Mouse (Mus musculus) lung, embryonic 16.5 days (tissue): ENCODE measurements at regions not wholly inside any gene's neighbourhood (a gene's known extent, or its start where the extent isn't known, plus 50 kb on each side); places are given as distances from the start of the nearest gene placed in this dataset.

Experiments used
- ATAC-seq: fragments of 200-750 bp; cut with Nextera tagmentation; 2 replicates; pipeline ENCODE4 v1.8.0; 2017; ENCODE audit warnings: low read depth, mild to moderate bottlenecking, moderate library complexity
- H3K27ac ChIP-seq: fragments of 300-500 bp; sonication (generic); 2 replicates; pipeline ENCODE4 v1.5.1; 2014; ENCODE audit warnings: mild to moderate bottlenecking, control low read depth, low read length
- H3K27me3 ChIP-seq: fragments of 300-500 bp; sonication (generic); 2 replicates; pipeline ENCODE4 v1.6.1; 2014; ENCODE audit warnings: low read depth, low read length, mixed read lengths; ENCODE audit not compliant: control insufficient read depth, insufficient read depth
- H3K36me3 ChIP-seq: fragments of 300-500 bp; sonication (generic); 2 replicates; pipeline ENCODE4 v1.6.1; 2014; ENCODE audit warnings: low read length; ENCODE audit not compliant: control insufficient read depth, insufficient read depth
- H3K4me1 ChIP-seq: fragments of 300-500 bp; sonication (generic); replicated peaks from 2 replicates; pipeline ENCODE4 v1.6.1; 2014; ENCODE audit warnings: low read length, mixed read lengths; ENCODE audit not compliant: control insufficient read depth, insufficient read depth
- H3K4me2 ChIP-seq: fragments of 300-500 bp; sonication (generic); 2 replicates; pipeline ENCODE4 v1.6.1; 2014; ENCODE audit warnings: low read depth, low read length, control low read depth
- H3K4me3 ChIP-seq: fragments of 300-500 bp; sonication (generic); 2 replicates; pipeline ENCODE4 v1.5.1; 2014; ENCODE audit warnings: mild to moderate bottlenecking, low read length, control low read depth
- H3K9ac ChIP-seq: fragments of 300-500 bp; sonication (generic); 2 replicates; pipeline ENCODE4 v1.6.1; 2014; ENCODE audit warnings: low read length, control low read depth
- H3K9me3 ChIP-seq: fragments of 300-500 bp; sonication (generic); 2 replicates; pipeline ENCODE4 v1.6.1; 2016; ENCODE audit warnings: low read length; ENCODE audit not compliant: control insufficient read depth
- WGBS: fragments of 180-500 bp; shearing (Covaris S2); extraction: QIAGEN DNeasy Blood & Tissue Kit; methylation state at CpG from one replicate; pipeline ENCODE4 v1.1.7; 2014; 5-methylcytosine and 5-hydroxymethylcytosine counted together

GRCm38 (mm10) chr6:98872334-98872733, 529.8 kb upstream of the Gm765 start:
- Histone ChIP-seq H3K9ac (no peak overlapping the region), H3K27ac (no peak overlapping the region), H3K4me1 (no peaks in the 10 kb centered on the region), H3K36me3 (no peaks in the 10 kb centered on the region), H3K27me3 (no peaks in the 10 kb centered on the region), H3K4me3 (no peak overlapping the region), H3K4me2 (no peak overlapping the region), H3K9me3 (no peaks in the 10 kb centered on the region)
- no peak for ATAC-seq
- WGBS: 36% methylated on average over 3 of the region's 3 CpGs

GRCm38 (mm10) chr6:98869772-98870171, 527.2 kb upstream of the Gm765 start:
- H3K9me3 ChIP-seq: no peaks in the 10 kb centered on the region

GRCm38 (mm10) chr6:98864306-98864705, 521.8 kb upstream of the Gm765 start:
- Histone ChIP-seq H3K9ac (no peak overlapping the region), H3K9me3 (no peaks in the 10 kb centered on the region), H3K27ac (no peak overlapping the region), H3K4me1 (0 out of 2 replicates have a peak, but pooled peaks cover 4% of the 10 kb centered on the region), H3K4me2 (no peak overlapping the region), H3K27me3 (no peaks in the 10 kb centered on the region), H3K36me3 (no peaks in the 10 kb centered on the region), H3K4me3 (no peak overlapping the region)
- no peak for ATAC-seq
- WGBS: 40% methylated on average over 2 of the region's 2 CpGs

More at GRCm38 (mm10) chr6:98869772-98870171, 527.2 kb upstream of the Gm765 start:
- Histone ChIP-seq H3K4me2 (no peak overlapping the region), H3K36me3 (no peaks in the 10 kb centered on the region), H3K9ac (no peak overlapping the region), H3K4me3 (no peak overlapping the region), H3K27me3 (no peaks in the 10 kb centered on the region), H3K27ac (no peak overlapping the region), H3K4me1 (no peaks in the 10 kb centered on the region)
- no peak for ATAC-seq
- WGBS: 56% methylated on average over 6 of the region's 6 CpGs

- no peaks in the 10 kb centered on the region for H3K27me3 ChIP-seq
- no peak for ATAC-seq
- no peaks in the 10 kb centered on the region for H3K9me3 ChIP-seq
- H3K4me1 ChIP-seq: no peaks in the 10 kb centered on the region
- H3K36me3 ChIP-seq: no peaks in the 10 kb centered on the region
- no peak overlapping the region for H3K4me3 ChIP-seq
- H3K4me2 ChIP-seq: no peak overlapping the region
- WGBS: 76% methylated on average over 1 of the region's 1 CpGs
- no peak overlapping the region for H3K27ac ChIP-seq
- no peak overlapping the region for H3K9ac ChIP-seq
Observed at GRCm38 (mm10) chr6:98855958-98856357, 513.4 kb upstream of the Gm765 start.

- H3K9ac ChIP-seq: no peak overlapping the region
- ATAC-seq: no peak
- H3K27ac ChIP-seq: no peak overlapping the region
- no peaks in the 10 kb centered on the region for H3K27me3 ChIP-seq
- no peaks in the 10 kb centered on the region for H3K36me3 ChIP-seq
- no peaks in the 10 kb centered on the region for H3K4me1 ChIP-seq
- H3K4me3 ChIP-seq: no peak overlapping the region
- H3K9me3 ChIP-seq: no peaks in the 10 kb centered on the region
- H3K4me2 ChIP-seq: no peak overlapping the region
- 78% methylated on average over 2 of the region's 2 CpGs for WGBS
Observed at GRCm38 (mm10) chr6:98850906-98851305, 508.4 kb upstream of the Gm765 start.

- 91% methylated on average over 1 of the region's 1 CpGs for WGBS
- Histone ChIP-seq H3K9me3 (no peaks in the 10 kb centered on the region), H3K4me1 (no peaks in the 10 kb centered on the region), H3K4me2 (no peak overlapping the region), H3K27me3 (no peaks in the 10 kb centered on the region), H3K36me3 (no peaks in the 10 kb centered on the region), H3K27ac (no peak overlapping the region), H3K4me3 (no peak overlapping the region), H3K9ac (no peak overlapping the region)
- no peak for ATAC-seq
Observed at GRCm38 (mm10) chr6:98848835-98849234, 506.3 kb upstream of the Gm765 start.

GRCm38 (mm10) chr6:98846001-98846695, 503.6 kb upstream of the Gm765 start:
- Histone ChIP-seq H3K27ac (no peak overlapping the region), H3K9ac (no peak overlapping the region), H3K36me3 (no peaks in the 10 kb centered on the region), H3K4me3 (no peak overlapping the region), H3K4me2 (no peak overlapping the region), H3K27me3 (no peaks in the 10 kb centered on the region), H3K9me3 (no peaks in the 10 kb centered on the region), H3K4me1 (peaks cover 7% of the 10 kb centered on the region; the same call in 1 of the 2 replicates)
- peak; percentile 15; the same call in 1 of the 2 replicates for ATAC-seq
- WGBS: 35% methylated on average over 5 of the region's 5 CpGs

GRCm38 (mm10) chr6:98843598-98843997, 501.0 kb upstream of the Gm765 start:
- Histone ChIP-seq H3K4me3 (no peak overlapping the region), H3K36me3 (no peaks in the 10 kb centered on the region), H3K27ac (no peak overlapping the region; the same call in 1 of the 2 replicates), H3K27me3 (no peaks in the 10 kb centered on the region), H3K4me1 (peaks cover 7% of the 10 kb centered on the region; the same call in 1 of the 2 replicates), H3K9ac (no peak overlapping the region), H3K4me2 (no peak overlapping the region), H3K9me3 (no peaks in the 10 kb centered on the region)
- peak; percentile 89 for ATAC-seq
- 35% methylated on average over 5 of the region's 5 CpGs for WGBS

- no peak for ATAC-seq
- Histone ChIP-seq H3K36me3 (no peaks in the 10 kb centered on the region), H3K4me3 (no peak overlapping the region), H3K4me2 (no peak overlapping the region), H3K27me3 (no peaks in the 10 kb centered on the region), H3K4me1 (peaks cover 7% of the 10 kb centered on the region; the same call in 1 of the 2 replicates), H3K9ac (no peak overlapping the region), H3K9me3 (no peaks in the 10 kb centered on the region), H3K27ac (no peak overlapping the region)
- WGBS: 48% methylated on average over 4 of the region's 4 CpGs
Observed at GRCm38 (mm10) chr6:98842924-98843323, 500.4 kb upstream of the Gm765 start.
